Mouse (Mus musculus): ENCODE results near the gene Bloc1s1.

Bloc1s1 gene

GRCm38 (mm10) chr10:128870341-128870740 lies 53.5 kb downstream of the Bloc1s1 start:
- no peak for DNase-seq (ENCODE audit: low spot score in 2 of 2)

Data from left cerebral cortex, adult 9 months (tissue).